In genomic region chr11:117847593-117848215, GRCm38 (mm10) we compare ENCODE assay signal across 9 mouse cellular contexts. TPM values are rescaled to one million over a fixed set of nuclear protein-coding genes. Genes with fewer than 3 reads are reported as not detected.
DNase-seq lines count a peak whose midpoint lies in the region; ATAC-seq and TF ChIP-seq lines count a peak whose summit lies in the region.
"Had no signal": no experiment of that assay in that cellular context is flagged by ENCODE, and none has a peak within 500 bp of the region (broad histone marks: within the 10 kb centered on the region; RNA-seq: fewer than 3 reads in every experiment).

No protein-coding gene starts in this region.

- no peak for TF ChIP-seq POLR2A in bone marrow, adult 2 months (IDR thresholded peaks at IDR 0.05; ENCODE audit: borderline replicate concordance, control insufficient read depth, low read depth, low read length)

- no peaks in the 10 kb centered on the region for H3K9me3 ChIP-seq in kidney, embryonic 15.5 days (replicated peaks)
- H3K9me3 ChIP-seq in hindbrain, embryonic 14.5 days (ENCODE audit: control insufficient read depth, low read length): no peaks in the 10 kb centered on the region
- no peaks in the 10 kb centered on the region for H3K9me3 ChIP-seq in midbrain, embryonic 15.5 days

- ATAC-seq in kidney, embryonic 15.5 days (replicated peaks; ENCODE audit: low FRiP score): no peak
- ATAC-seq in hindbrain, embryonic 14.5 days (ENCODE audit: low FRiP score): no peak
- ATAC-seq in midbrain, embryonic 15.5 days (replicated peaks): no peak

- peak overlapping the region; percentile 99 for H3K27ac ChIP-seq in kidney, embryonic 15.5 days
- peak overlapping the region; percentile 88 for H3K27ac ChIP-seq in bone marrow, adult 2 months (ENCODE audit: control insufficient read depth, insufficient read depth, low read depth, low read length, poor library complexity)
- H3K27ac ChIP-seq in hindbrain, embryonic 14.5 days: peak overlapping the region; percentile 98
- peak overlapping the region; percentile 99 for H3K27ac ChIP-seq in midbrain, embryonic 15.5 days

- no peaks in the 10 kb centered on the region for H3K27me3 ChIP-seq in kidney, embryonic 15.5 days
- no peaks in the 10 kb centered on the region for H3K27me3 ChIP-seq in hindbrain, embryonic 14.5 days (ENCODE audit: control insufficient read depth, insufficient read depth, low read length)
- H3K27me3 ChIP-seq in midbrain, embryonic 15.5 days (replicated peaks): no peaks in the 10 kb centered on the region

- DNase-seq in kidney, postnatal 4 days: no peak
- no peak for DNase-seq in hindbrain, embryonic 14.5 days (ENCODE audit: low spot score)
- no peak for DNase-seq in right cerebral cortex, postnatal 36 days (ENCODE audit: low spot score in 2 of 2)
- DNase-seq in adrenal gland, adult 2 months: no peak
- DNase-seq in layer of hippocampus, adult 18-20 months (ENCODE audit: low spot score in 2 of 2): no peak

- no peak for TF ChIP-seq CTCF in bone marrow, adult 2 months (IDR thresholded peaks at IDR 0.05; ENCODE audit: control insufficient read depth, insufficient read depth, low read length)

- 63% methylated on average over 7 of the region's 7 CpGs for WGBS in kidney, embryonic 15.5 days
- WGBS in bone marrow, adult 2 months: 60% methylated on average over 7 of the region's 7 CpGs
- WGBS in hindbrain, embryonic 14.5 days: 87% methylated on average over 7 of the region's 7 CpGs
- 83% methylated on average over 7 of the region's 7 CpGs for WGBS in midbrain, embryonic 15.5 days

- peak overlapping the region; percentile 87 for H3K4me2 ChIP-seq in kidney, embryonic 15.5 days
- peak overlapping the region; percentile 96 for H3K4me2 ChIP-seq in hindbrain, embryonic 14.5 days (replicated peaks)
- H3K4me2 ChIP-seq in midbrain, embryonic 15.5 days: peak overlapping the region; percentile 85

- peaks cover 17% of the 10 kb centered on the region for H3K36me3 ChIP-seq in kidney, embryonic 15.5 days
- H3K36me3 ChIP-seq in hindbrain, embryonic 14.5 days (replicated peaks; ENCODE audit: control insufficient read depth, insufficient read depth): no peaks in the 10 kb centered on the region
- no peaks in the 10 kb centered on the region for H3K36me3 ChIP-seq in midbrain, embryonic 15.5 days (replicated peaks)

- peak overlapping the region; percentile 77 for H3K4me3 ChIP-seq in kidney, embryonic 15.5 days (replicated peaks)
- no peak overlapping the region for H3K4me3 ChIP-seq in bone marrow, adult 2 months (replicated peaks; ENCODE audit: control insufficient read depth, low read depth, low read length)
- peak overlapping the region; percentile 64 for H3K4me3 ChIP-seq in hindbrain, embryonic 14.5 days (replicated peaks; ENCODE audit: low read length)
- peak overlapping the region; percentile 72 for H3K4me3 ChIP-seq in midbrain, embryonic 15.5 days

- peak overlapping the region; percentile 80 for H3K9ac ChIP-seq in kidney, embryonic 15.5 days
- peak overlapping the region; percentile 93 for H3K9ac ChIP-seq in hindbrain, embryonic 14.5 days
- H3K9ac ChIP-seq in midbrain, embryonic 15.5 days: 0 out of 2 replicates have a peak overlapping the region, but pooled peaks have one; percentile 93

- peaks cover 48% of the 10 kb centered on the region for H3K4me1 ChIP-seq in kidney, embryonic 15.5 days
- no peaks in the 10 kb centered on the region; the same call in 1 of the 2 replicates for H3K4me1 ChIP-seq in bone marrow, adult 2 months (ENCODE audit: control insufficient read depth, insufficient read depth, low read length)
- peaks cover 15% of the 10 kb centered on the region for H3K4me1 ChIP-seq in hindbrain, embryonic 14.5 days (replicated peaks; ENCODE audit: control insufficient read depth, insufficient read depth, low read length)
- peaks cover 23% of the 10 kb centered on the region for H3K4me1 ChIP-seq in midbrain, embryonic 15.5 days

RNA-seq across cellular contexts. Expression of gene Birc5, which starts 1.3 kb away (rescaled TPM):
- 310 and 329 TPM in 2 replicates for polyA plus RNA-seq in kidney, embryonic 15.5 days (2015; fragmentation: Nextera tagmentation; extraction: Ambion mirVana)
- 390 and 403 TPM in 2 replicates for polyA plus RNA-seq in bone marrow, adult 2 months (2011; ENCODE audit: insufficient read depth, insufficient read length, low replicate concordance, missing spikeins)
- 35.5 and 36.3 TPM in 2 replicates for polyA plus RNA-seq in hindbrain, embryonic 14.5 days (2014; fragmentation: Nextera tagmentation; extraction: Ambion mirVana)
- 29.4 and 32.8 TPM in 2 replicates for polyA plus RNA-seq in midbrain, embryonic 15.5 days (2015; fragmentation: Nextera tagmentation; extraction: Ambion mirVana)
- total RNA-seq in adrenal gland, adult 2 months (2021): 1 to 10 TPM; 1.1 to 2.8 TPM
- 2.1 and 2.6 TPM in 2 replicates for polyA plus RNA-seq in adrenal gland, adult 2 months (2012; rRNA removed)
- total RNA-seq in layer of hippocampus, adult 18-20 months (2021): 1 to 10 TPM in 1 of 2 experiments, under 1 TPM in 1; 0.82 to 1.1 TPM

RNA-seq across cellular contexts. Expression of gene Tmem235, which starts 12.8 kb away (rescaled TPM):
- polyA plus RNA-seq in kidney, embryonic 15.5 days (2015; fragmentation: Nextera tagmentation; extraction: Ambion mirVana): not detected in 2 replicates
- polyA plus RNA-seq in bone marrow, adult 2 months (2011; ENCODE audit: insufficient read depth, insufficient read length, low replicate concordance, missing spikeins): not detected in 2 replicates
- not detected in 2 replicates for polyA plus RNA-seq in hindbrain, embryonic 14.5 days (2014; fragmentation: Nextera tagmentation; extraction: Ambion mirVana)
- polyA plus RNA-seq in midbrain, embryonic 15.5 days (2015; fragmentation: Nextera tagmentation; extraction: Ambion mirVana): not detected in 2 replicates
- total RNA-seq in adrenal gland, adult 2 months (2021): not detected
- not detected in 2 replicates for polyA plus RNA-seq in adrenal gland, adult 2 months (2012; rRNA removed)
- total RNA-seq in layer of hippocampus, adult 18-20 months (2021): not detected
- total RNA-seq: left cerebral cortex, adult 18-20 months had no signal

RNA-seq across cellular contexts. Expression of gene Tk1, which starts 21.8 kb away (rescaled TPM):
- polyA plus RNA-seq in kidney, embryonic 15.5 days (2015; fragmentation: Nextera tagmentation; extraction: Ambion mirVana): 127 and 128 TPM in 2 replicates
- polyA plus RNA-seq in bone marrow, adult 2 months (2011; ENCODE audit: insufficient read depth, insufficient read length, low replicate concordance, missing spikeins): 145 and 156 TPM in 2 replicates
- 14.4 and 16.3 TPM in 2 replicates for polyA plus RNA-seq in hindbrain, embryonic 14.5 days (2014; fragmentation: Nextera tagmentation; extraction: Ambion mirVana)
- 15.3 and 19.7 TPM in 2 replicates for polyA plus RNA-seq in midbrain, embryonic 15.5 days (2015; fragmentation: Nextera tagmentation; extraction: Ambion mirVana)
- 1 to 10 TPM; 2.2 to 3.1 TPM for total RNA-seq in adrenal gland, adult 2 months (2021)
- polyA plus RNA-seq in adrenal gland, adult 2 months (2012; rRNA removed): 8.6 and 10.2 TPM in 2 replicates
- under 1 TPM; 0.43 to 0.50 TPM for total RNA-seq in layer of hippocampus, adult 18-20 months (2021)

RNA-seq across cellular contexts. Expression of gene Afmid, which starts 22.0 kb away (rescaled TPM):
- 3.9 and 6.7 TPM in 2 replicates for polyA plus RNA-seq in kidney, embryonic 15.5 days (2015; fragmentation: Nextera tagmentation; extraction: Ambion mirVana)
- polyA plus RNA-seq in bone marrow, adult 2 months (2011; ENCODE audit: insufficient read depth, insufficient read length, low replicate concordance, missing spikeins): 16.9 and 21.8 TPM in 2 replicates
- 5.2 and 7.1 TPM in 2 replicates for polyA plus RNA-seq in hindbrain, embryonic 14.5 days (2014; fragmentation: Nextera tagmentation; extraction: Ambion mirVana)
- 4.9 and 5.4 TPM in 2 replicates for polyA plus RNA-seq in midbrain, embryonic 15.5 days (2015; fragmentation: Nextera tagmentation; extraction: Ambion mirVana)
- total RNA-seq in adrenal gland, adult 2 months (2021): 1 to 10 TPM; 5.5 to 6.8 TPM
- polyA plus RNA-seq in adrenal gland, adult 2 months (2012; rRNA removed): 9.3 and 9.6 TPM in 2 replicates
- 1 to 10 TPM; 3.3 to 7.3 TPM for total RNA-seq in layer of hippocampus, adult 18-20 months (2021)

RNA-seq across cellular contexts. Expression of gene Tha1, which starts 25.6 kb away (rescaled TPM):
- 5.3 TPM in 2 replicates for polyA plus RNA-seq in kidney, embryonic 15.5 days (2015; fragmentation: Nextera tagmentation; extraction: Ambion mirVana)
- 2.8 and 3.2 TPM in 2 replicates for polyA plus RNA-seq in bone marrow, adult 2 months (2011; ENCODE audit: insufficient read depth, insufficient read length, low replicate concordance, missing spikeins)
- polyA plus RNA-seq in hindbrain, embryonic 14.5 days (2014; fragmentation: Nextera tagmentation; extraction: Ambion mirVana): 2.5 and 2.6 TPM in 2 replicates
- 5.3 and 5.6 TPM in 2 replicates for polyA plus RNA-seq in midbrain, embryonic 15.5 days (2015; fragmentation: Nextera tagmentation; extraction: Ambion mirVana)
- total RNA-seq in adrenal gland, adult 2 months (2021): 1 to 10 TPM; 8.4 to 9.5 TPM
- 40.3 and 49.3 TPM in 2 replicates for polyA plus RNA-seq in adrenal gland, adult 2 months (2012; rRNA removed)
- 1 to 10 TPM; 2.8 to 3.0 TPM for total RNA-seq in layer of hippocampus, adult 18-20 months (2021)
